Mouse (Mus musculus): ENCODE results near the gene Stmn1. TPM values are rescaled to one million over a fixed set of nuclear protein-coding genes. Genes with fewer than 3 reads are reported as not detected.

The Stmn1 gene
- polyA plus RNA-seq, 2 experiments from 2014 or later, result 80.7 to 125 TPM

DNA sequence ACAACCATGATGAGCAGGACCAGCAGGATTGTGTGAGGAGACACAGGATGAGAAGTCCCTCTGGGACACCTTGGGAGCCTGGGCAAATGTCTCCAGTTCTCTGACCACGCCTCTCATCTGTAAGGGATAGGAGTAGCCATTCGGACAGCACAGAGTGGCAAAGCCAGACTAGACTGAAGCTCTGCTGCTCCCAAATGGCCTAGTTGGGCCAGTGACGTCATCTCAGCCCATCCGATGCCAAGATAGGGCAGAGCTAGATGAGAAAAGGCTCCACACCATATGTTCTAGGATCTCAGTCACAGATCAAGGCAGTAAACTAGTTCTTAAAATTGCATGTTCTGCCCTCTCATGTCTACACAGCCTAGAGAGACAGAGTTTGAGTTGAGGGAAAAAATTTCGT is 9.3 kb upstream of the Stmn1 start:
- no peak for ATAC-seq

DNA sequence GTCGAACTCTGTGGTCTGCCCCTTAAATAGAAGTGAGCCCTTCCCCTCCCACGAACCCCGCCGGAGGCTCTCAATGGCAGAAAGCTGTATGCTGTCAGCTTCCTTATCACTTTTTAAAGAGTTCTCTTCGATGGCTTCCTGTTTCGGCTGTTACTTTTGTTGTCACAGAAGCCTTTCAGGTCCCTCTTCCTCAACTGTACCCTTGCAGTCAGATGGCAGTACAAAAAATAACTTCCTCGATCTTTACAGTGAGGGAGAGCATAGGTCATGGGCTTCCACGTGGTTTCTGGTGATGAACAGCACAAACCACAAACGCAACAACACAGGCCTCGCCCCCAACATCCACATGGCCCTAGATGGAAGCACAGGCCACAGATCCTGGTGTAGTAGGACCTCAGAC is 7.8 kb upstream of the Stmn1 start:
- ATAC-seq, result peak; percentile 63

DNA sequence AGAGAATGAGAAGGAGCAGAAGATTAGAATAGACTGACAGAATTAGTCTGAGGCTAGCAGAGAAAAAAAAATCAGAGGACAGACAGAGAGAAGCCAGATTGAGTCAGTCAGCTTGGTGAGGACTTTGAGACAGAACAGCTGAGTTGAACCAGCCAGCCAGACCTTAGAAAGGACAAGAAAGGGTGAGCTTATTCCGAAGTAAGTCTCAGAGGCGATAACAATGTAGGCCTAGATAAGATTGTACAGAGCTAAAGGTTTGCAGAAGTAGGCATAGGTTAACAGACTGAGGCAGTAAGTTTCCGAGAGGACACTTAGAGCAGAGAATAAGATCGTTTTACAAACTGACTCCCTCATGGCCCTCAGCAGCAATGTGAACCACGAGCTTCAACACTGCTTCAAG is 6.9 kb upstream of the Stmn1 start:
- no peak for ATAC-seq

DNA sequence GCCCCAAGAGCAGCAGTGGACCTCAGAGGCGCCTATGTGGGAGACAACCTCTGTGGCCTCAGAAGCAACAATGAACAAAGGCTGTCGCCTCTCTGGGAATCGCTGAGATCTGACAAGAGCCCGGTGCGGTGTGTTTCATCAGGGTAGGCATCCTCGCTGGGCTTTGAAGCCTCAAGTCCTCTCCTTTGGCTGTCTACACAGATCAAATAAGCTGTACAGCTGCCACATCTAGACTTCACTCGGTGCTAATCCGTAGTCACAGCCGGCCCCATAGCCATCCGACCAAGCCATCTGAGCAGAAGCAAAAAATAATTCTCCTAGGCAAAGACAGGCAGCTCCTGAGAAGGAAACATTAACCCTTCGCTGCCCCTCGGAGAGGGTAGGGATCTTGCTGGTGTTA is 2.3 kb upstream of the Stmn1 start:
- no peak for ATAC-seq

DNA sequence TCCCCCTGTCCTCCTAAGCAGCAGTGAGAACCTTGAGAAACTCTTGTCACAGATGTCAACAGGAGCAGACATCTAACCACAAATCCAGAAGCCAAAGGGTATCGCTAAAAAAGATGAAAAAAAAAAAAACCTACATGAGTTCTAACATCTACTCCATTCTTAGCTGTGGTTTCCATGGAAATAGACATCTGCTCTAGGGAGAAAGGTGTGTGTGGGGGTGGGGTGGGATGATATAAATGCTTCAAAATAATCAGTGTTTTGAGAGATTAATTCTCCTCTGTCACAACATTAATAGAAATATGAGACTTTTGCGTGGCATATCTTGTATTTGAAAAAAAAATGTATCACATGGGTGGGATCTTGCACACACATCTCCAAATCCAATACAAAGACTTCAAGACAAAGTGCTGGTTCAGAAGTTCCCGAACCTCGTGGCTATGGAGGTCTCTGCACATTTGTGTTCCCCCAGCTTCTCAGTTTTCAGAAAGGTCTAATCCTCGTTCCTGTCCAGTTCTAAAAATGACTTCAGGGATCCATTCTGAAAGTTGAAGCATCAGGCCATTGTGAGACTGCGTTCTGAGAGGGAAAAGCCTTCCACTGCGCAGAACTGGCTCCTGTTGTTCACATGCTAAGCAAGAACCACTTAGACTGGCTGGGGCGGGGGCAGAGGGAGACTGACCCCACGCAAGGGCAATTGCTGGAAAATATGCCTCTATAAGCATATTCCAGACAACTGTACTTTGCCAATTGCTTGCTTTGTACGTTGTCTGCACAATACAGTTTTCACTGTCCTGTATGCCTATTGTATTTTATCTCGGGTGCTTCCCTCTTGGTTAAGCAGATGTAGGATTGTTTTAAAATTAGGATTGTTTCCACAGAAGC is 1.5 kb upstream of the Stmn1 start:
- ATAC-seq, result no peak

DNA sequence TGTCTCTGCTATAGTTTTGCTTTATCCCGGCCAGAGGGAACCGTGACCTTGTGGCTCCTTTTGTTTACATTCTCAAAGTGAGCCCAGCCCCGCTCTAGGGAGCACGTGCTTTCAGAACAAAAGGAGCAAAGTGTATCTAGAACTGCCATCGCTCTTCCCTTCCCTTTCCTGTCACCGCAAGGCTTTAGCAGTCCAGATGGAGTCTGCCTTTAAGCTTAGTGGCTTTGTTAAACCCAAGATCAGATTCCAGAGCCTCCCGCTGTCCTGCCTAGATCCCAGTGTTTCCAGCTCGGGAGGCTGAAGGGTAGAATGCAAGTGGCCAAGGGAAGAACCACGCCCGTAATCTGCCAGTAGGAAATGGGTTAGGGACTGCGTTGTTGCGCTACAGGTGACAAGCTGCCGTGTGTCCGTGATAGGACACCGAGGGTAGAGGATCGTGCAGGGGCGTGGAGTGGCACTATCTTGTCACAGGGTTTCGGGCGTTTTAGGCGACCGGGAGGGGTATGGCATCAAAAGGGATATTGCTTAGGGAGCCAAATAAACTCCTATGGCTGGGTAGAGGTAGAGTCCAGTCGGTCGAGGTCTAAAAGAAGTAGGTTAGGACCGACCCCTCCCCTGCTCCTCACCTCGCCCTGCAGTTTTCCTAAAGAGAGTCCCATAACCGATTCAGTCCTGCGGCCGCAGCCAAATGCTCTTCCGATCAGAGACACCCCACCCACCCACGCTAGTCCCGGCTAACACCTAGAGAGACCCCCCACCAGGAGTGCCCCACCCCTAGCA is 495 bp upstream of the Stmn1 start:
- peak; percentile 23 for ATAC-seq

DNA sequence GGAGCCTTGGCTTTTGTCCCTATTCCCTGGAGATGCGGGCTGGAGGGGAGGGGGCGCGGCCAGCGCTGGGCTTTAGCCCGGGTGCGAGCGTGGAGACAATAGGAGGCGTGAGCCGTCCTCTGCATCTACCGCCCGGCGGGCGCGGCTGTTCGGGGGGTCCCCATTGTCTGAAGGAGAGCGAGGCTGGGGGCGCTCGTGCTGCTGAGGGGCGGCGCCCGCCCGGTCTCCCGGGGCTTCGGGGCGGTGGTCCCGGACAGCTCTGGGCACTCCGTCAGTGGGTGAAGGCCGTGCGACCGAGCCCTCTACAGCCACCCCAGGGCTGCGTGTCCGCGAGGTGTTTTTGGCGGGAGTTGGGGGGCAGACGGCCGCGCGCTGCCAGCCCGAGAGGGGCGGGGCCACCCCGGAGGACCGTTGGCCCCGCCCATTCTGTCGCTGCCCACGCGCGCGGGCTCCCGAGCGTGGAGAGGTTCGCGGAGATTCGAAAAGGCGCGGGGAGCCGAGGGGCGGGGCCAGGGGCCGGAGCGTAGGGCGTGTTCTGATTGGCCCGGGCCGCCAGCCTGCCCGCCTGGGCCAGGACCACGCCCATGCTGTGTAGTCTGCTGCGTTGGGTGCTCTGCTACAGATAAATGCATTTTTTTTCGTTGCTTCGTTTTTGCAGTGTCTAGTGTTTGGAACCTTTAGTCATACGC is 602 bp downstream of the Stmn1 start:
- ATAC-seq, result peak; percentile 85

DNA sequence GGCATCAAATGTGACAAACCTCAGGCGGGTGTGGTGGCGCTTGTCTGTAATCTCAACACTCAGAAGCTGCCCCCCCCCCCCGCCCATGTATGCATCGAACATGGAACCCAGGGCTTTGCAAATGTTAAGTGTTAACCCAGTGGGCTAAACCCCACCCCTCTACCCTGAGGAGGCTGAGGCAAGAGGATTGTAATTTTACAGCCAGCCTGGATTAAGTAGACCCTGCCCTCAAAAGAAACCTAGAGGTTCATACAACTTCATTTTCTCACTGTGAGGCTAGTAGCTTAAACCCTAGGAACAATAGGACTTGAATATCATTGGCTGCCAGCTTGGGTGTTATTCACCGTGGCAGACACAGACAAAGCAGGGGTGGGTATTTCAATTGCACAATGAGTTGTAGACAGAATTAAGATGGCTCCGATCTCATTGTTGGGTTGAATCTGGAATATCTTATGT is 1.2 kb downstream of the Stmn1 start:
- ATAC-seq, result peak; percentile 24

DNA sequence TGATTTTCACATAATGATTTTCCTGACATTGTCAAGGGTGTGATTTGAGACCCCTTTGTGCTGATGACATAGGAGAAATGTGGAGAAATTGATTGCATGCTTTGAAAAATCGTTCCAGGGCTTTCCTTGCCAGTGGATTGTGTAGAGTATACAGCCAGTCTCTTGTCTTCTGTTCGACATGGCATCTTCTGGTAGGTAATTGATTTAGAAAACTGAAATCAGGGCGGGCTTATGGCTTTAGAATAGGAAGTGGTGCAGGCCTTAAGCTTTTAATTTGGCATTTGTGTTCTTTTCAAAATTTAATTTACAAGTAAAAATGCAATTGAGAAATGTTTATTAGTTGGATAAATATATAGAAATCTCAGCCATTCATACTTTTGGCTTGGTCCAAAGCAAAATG is 1.9 kb downstream of the Stmn1 start:
- ATAC-seq, result no peak

DNA sequence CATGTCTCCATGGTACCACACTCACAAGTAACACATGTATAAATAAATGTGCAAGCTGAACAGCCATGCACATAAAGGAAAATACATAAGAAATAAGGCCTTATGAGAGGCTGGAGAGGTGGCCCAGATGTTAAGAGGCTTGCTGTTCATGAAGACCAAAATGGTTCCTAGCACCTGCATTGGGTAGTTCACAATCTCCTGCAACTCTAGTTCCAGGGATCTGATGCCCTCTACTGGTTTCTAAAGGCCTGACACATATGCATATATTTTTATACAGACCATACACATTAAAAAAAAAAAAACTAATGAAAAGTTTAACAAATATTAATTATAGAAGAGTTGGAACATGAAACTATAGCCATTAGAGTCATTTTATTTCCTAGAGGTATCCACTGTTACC is 3.3 kb downstream of the Stmn1 start:
- no peak for ATAC-seq

DNA sequence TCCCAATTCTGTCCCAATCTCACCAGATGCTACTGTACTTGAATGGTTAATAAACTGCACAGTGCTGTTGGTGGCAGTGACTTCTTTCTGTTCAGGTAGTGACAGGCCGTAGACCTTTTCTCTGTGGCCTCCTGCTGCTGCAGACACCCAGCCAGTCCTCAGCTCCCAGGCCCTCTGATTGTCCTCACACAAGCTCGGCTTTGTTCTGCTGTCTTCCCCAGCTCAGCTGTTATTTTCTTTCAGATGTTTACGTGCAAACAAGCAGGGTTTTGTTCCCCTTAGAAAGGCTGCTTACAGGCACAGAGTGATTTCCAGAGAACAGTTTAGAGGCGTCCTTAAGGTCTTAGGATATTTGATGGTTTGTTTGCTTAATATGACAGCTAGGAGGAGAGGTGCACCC is 5.6 kb downstream of the Stmn1 start:
- ATAC-seq, result no peak

DNA sequence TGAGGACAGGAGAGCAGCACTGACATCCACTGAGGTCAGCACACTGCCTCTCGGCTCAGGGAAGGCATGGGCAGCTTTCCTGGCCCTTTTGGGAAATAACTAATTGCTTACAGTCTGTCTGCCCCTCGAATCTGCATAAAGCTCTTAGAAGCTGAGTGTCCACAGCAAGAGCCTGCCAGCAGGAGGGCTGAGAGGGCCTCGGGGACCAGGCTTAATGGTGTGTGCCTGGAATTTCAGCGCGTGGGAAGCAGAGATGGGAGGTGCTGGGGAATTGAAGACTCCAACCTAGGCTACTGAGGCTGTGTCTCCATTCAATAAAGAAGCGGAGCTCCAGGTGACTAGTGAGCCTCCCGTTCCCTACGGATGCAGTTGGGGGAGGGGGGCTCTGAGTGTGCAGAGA is 6.1 kb downstream of the Stmn1 start:
- ATAC-seq, result no peak

DNA sequence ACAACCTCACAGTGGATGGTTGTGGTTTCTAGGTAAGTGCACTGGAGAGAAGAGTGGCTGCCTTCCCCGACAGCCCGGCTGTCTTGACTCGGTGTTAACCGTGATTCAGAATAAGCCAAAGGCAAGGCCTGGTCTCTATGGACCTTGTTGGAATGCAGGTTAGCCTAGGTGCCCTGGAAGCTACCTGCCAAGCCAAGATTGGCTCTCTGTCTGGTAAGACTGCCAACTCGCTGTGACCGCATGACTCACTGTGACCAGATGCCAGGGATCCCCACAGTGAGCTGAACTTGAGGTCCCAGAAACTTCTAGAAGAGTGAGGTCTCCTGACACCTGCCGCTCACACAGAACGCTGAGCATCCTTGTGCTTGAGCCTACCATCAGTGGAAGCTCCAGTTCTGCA is 8.8 kb downstream of the Stmn1 start:
- no peak for ATAC-seq

DNA sequence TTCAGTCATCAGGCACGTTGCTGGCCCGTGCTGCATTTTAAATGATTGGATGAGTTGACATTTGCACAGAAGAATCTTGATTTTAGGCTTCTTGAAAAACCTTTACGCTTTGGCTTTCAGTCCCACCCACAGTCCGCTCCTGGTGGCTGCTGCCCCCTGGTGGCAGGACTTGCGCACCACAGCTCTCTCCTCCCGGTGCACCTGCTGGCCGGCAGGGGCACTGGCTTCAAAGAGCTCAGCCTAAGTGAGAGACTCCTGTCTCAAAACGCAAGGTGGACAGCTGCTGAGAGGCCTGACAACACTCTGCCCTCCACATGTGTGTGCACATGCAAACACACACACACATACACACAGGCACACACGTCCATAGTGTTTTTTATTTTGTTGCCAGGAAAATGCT is 9.9 kb downstream of the Stmn1 start:
- ATAC-seq, result peak; percentile 98

DNA sequence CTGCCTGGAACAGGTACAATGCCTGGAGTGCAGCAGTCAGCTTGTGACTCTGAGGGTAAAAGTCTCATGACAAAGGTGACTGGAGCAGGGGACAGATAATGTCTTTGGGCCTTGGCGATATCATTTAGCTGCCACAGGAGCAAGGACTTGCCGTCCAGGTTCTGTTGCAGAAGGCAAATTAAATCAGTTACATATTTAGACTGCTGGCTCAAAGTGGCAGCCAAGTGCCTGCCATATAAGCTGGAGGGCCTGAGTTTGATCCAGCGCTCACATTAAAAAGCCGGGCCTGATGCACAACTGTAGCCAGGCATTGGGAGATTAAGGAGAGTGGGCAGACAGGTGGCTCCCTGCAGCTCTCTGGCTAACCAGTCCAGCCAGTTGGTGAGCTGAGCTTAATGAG is 11.7 kb downstream of the Stmn1 start:
- ATAC-seq, result no peak

DNA sequence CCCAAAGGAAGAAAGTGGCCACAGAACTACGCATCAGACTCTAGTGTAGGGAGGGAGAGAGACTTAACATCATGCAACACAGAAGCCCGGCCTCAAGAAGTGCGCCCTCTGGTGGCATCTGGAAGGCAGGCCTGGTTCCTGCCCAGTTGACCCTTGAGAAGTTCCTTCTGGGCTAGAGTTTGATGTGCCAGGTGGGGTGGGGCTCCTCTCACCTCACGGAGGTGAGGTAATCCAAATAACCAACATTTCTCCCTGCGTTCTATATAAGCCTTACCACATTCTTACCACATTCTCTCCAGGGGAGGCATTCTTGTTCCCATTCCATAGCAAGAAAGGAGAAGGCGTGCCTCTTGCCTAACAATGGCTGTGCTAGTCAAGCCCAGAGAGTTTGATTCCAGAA is 12.7 kb downstream of the Stmn1 start:
- ATAC-seq, result peak; percentile 61

DNA sequence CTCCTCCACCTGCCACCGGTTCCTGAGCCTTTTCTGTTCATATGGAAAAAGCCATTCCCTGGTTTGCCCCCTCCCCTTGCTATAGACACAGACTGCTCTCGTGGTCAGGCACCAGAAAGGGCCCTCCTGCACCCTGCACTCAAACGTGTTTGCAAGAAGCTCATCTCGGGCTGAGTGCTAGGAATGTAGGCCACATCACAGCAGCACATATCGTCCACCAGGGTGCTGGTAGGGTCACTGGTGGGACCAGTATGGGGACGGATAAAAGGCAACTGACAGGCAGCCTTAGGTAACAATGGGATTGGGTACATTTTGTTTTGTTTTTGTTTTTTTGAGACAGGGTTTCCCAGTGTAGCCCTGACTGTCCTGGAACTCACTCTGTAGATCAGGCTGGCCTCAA is 13.2 kb downstream of the Stmn1 start:
- no peak for ATAC-seq

DNA sequence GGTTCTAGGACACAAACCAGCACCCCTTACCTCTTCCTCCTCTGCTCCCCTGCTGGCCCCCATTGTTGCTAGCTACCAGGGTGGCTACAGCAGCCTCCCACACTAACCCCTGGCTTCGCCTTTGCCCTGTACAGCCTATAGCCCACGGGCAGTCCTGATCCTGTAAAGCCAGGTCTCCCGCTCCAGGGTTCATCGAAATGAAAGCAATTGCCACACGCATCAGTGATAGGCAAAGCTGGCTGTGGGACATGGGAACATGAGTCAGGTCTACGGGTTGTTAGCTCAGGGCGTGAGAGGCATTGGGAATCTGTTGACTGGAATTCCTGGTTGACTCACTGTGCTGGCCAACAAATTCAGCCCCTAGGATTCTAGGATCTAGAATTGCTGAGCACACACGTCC is 14.3 kb downstream of the Stmn1 start:
- ATAC-seq, result no peak

DNA sequence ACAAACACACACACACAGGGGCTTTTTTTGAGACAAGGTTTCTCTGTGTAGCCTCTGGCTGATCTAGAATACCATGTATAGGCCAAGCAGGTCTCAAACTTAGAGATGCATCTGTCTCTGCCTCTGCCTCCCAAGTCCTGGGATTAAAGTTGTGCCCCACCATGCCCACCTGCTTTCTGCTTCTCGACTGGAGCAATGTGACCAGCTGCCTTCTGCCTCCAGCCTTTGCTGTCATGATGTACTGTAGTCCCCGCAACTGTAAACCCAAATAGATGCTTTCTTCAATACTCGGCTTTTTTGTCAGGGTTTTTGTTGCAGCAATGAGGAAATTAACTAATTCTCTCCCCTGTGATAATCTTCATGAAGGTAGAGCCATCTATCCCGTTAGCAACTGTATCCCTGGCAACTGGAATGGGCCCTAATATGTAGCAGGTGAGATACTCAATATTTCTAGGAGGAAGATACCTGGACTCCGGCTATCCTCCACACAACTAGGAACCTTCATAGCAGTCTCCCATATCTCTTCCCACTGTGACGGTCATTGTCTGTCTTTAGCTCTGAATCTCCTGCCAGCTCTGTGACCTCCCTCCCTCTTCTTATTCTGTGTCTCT is 15.1 kb downstream of the Stmn1 start:
- ATAC-seq, result no peak

DNA sequence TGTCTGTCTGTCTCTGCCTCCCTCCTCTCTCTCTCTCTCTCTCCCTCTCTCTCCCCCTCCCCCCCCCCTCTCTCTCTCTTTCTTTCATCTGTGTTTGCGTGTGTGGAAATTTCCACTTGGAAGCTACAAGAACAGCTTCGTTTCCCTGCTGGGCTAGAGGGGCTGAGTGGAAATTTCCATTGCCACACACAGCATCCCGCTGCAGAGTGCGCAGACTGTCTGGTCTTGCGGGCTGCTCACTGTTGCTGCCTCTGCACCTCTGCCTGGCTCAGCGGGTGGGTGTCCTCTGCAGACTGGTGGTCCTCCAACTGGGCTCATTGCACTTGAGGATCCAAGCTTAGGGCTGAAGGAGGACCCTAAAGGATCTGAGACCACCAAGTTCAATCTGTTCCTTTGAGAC is 15.6 kb downstream of the Stmn1 start:
- ATAC-seq, result no peak

DNA sequence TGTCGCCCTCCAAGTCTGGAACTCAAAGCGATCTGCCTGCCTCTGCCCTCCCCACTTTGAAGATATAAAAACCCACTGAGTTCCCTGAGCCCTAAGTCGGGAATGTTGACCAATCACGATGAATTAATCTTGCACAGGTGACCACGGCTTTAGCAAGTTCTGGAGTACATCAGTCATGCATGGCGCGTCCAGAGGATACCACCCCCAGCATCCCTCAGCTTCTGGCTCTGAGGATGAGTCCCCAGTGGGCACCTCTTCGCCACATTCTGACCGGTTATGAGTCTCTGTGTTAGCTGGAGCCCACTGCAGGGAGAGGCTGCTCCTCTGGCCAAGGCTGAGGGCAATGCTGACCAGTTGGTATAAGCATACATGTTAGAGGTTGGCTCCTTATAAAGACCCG is 16.1 kb downstream of the Stmn1 start:
- no peak for ATAC-seq

DNA sequence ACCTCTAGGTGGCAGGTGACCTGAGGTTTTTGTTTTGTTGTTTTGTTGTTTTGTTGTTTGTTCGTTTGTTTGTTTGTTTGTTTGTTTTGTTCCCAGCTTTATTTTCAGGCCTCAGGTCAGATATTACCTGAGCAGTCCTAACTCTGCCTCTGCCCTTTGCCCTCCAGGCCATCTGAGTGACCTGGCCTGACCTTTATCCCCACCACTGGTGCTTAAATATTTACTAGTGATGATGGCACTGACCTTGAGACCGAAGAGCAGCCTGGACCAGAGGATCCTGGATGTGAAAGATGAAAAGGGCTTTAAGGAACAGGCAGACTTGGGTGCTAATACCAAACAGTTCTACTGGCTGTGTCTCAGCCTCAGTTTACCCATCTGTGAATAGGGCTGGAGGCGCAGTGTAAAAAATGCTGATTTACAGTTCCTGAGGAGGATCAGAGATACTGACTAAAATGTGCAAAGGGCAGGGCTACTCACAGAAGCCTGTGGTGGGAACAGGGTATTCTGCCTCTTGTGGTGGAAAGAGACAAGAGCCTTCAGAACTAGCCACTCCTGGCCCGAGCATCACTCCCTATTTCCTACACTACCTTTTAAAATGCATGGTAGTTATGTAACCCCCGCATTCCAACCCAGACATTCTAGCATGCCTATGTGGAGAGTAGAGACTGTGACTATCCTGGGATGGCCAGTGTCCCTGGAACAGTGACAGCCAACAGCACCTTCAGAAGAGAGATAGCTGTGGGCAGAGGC is 17.2 kb downstream of the Stmn1 start:
- no peak for ATAC-seq
